Mouse (Mus musculus): ENCODE results near the gene Pex1. TPM values are rescaled to one million over a fixed set of nuclear protein-coding genes. Genes with fewer than 3 reads are reported as not detected.
"Not testable (repeated sequence)": the region's sequence is repeated elsewhere in the genome, so short reads cannot be mapped to it uniquely, and the experiment has no call there.

Gene Pex1
- polyA plus RNA-seq, 1 experiment, result not detected

DNA sequence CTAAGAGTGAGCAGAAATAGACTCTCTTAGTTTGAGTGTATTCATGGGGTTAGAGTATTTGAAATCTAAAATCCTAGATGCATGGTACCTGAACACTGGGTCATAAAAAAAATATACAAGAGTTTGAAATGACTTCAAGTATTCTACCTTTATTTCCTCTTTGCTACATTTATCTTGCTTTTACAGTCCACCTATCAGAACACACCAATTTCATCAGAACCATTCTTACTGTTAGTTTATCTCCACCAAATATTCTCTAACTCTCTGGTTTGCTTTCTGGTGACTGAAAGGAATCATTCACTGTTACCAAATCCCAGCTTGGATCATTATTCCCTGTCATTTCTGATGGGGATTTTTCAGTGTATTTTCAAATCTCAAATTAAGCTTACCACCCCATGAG, 1.3 kb downstream of the Pex1 start:
- TF ChIP-seq POLR2A (IDR thresholded peaks at IDR 0.05; ENCODE audit: insufficient read depth, low read depth, low read length), result no peak
- H3K4me3 ChIP-seq (ENCODE audit: insufficient read depth, low read depth, low read length), result no peak overlapping the region
- no peak overlapping the region for H3K27ac ChIP-seq (ENCODE audit: insufficient read depth, low read depth, low read length)
- peaks cover 8% of the 10 kb centered on the region for H3K4me1 ChIP-seq (ENCODE audit: control insufficient read depth, insufficient read depth, low read length)

DNA sequence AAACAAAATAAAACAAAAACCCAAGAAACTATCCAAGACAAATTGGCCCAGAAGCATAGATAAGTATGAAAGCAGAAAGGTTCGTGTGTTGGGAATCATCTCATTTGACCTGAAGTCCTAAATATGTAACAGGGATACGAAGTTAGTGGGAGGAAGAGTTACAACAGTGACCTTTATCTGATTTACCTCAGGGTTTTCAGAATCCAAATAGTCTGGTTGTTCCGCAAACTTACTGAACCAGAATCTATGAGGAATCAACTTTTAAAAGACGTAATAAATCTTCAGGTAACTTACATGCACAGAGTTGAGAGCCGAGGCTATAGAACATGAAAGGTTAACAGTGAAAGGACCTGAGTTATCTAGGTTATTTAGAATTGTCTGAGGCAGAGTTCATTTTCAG, 2.9 kb downstream of the Pex1 start:
- 95% methylated on average over 5 of the region's 5 CpGs for WGBS
- Histone ChIP-seq H3K27ac (ENCODE audit: insufficient read depth, low read depth, low read length) (no peak overlapping the region), H3K4me3 (ENCODE audit: insufficient read depth, low read depth, low read length) (no peak overlapping the region), H3K4me1 (ENCODE audit: control insufficient read depth, insufficient read depth, low read length) (peaks cover 8% of the 10 kb centered on the region)
- TF ChIP-seq POLR2A (IDR thresholded peaks at IDR 0.05; ENCODE audit: insufficient read depth, low read depth, low read length) (no peak), CTCF (IDR thresholded peaks at IDR 0.05; ENCODE audit: insufficient read depth, low read depth, low read length) (no peak)

GRCm38 (mm10) chr5:3600298-3600697, 4.4 kb downstream of the Pex1 start:
- TF ChIP-seq CTCF (IDR thresholded peaks at IDR 0.05; ENCODE audit: insufficient read depth, low read depth, low read length) (no peak), POLR2A (IDR thresholded peaks at IDR 0.05; ENCODE audit: insufficient read depth, low read depth, low read length) (no peak)
- Histone ChIP-seq H3K4me1 (ENCODE audit: control insufficient read depth, insufficient read depth, low read length) (peaks cover 5% of the 10 kb centered on the region; the same call in 1 of the 2 replicates), H3K27ac (ENCODE audit: insufficient read depth, low read depth, low read length) (no peak overlapping the region), H3K4me3 (ENCODE audit: insufficient read depth, low read depth, low read length) (no peak overlapping the region)
- 94% methylated on average over 1 of the region's 1 CpGs for WGBS

DNA sequence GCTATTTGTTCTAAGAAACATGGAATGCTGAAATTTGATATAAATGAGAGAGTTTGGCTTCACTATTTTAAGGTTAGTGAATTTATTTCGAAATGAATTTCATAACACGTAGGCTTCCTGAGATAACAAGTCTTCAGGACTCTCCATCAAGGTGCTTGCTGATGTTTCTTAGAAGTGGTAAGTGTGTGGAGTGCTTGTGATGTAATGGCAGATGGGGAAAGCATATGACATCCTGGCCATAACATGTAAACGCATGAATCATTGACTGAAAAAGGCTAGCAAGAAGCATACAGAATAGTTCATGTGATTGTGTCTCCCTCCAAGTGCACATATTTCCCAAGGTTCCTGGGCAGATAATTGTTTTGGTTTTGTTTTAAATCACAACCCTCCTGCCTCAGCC, 4.9 kb downstream of the Pex1 start:
- WGBS, result 94% methylated on average over 3 of the region's 3 CpGs
- H3K27ac ChIP-seq (ENCODE audit: insufficient read depth, low read depth, low read length), result no peak overlapping the region
- peaks cover 5% of the 10 kb centered on the region; the same call in 1 of the 2 replicates for H3K4me1 ChIP-seq (ENCODE audit: control insufficient read depth, insufficient read depth, low read length)
- no peak overlapping the region for H3K4me3 ChIP-seq (ENCODE audit: insufficient read depth, low read depth, low read length)
- no peak for TF ChIP-seq CTCF (IDR thresholded peaks at IDR 0.05; ENCODE audit: insufficient read depth, low read depth, low read length)
- no peak for TF ChIP-seq POLR2A (IDR thresholded peaks at IDR 0.05; ENCODE audit: insufficient read depth, low read depth, low read length)

DNA sequence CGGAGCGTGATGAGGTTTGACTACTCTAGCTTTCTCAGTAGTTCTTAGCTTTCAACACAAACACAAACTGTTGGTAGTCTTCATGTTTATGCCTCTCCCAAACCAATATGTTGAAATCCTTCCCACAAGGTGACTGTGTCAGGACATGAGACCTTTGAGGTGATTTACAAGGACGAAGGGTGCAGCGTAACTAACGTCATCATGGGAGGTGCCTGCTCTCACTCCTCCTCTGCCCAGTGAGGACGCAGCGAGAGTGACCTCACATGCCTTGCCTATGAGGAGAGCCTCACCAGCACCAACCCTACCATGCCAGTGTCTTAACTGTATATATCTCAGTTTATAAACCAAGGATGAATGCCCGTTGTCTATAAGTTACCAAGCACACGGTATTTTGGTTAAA, 11.2 kb downstream of the Pex1 start:
- no peak for TF ChIP-seq CTCF (IDR thresholded peaks at IDR 0.05; ENCODE audit: insufficient read depth, low read depth, low read length)
- TF ChIP-seq POLR2A (IDR thresholded peaks at IDR 0.05; ENCODE audit: insufficient read depth, low read depth, low read length), result no peak
- WGBS, result 97% methylated on average over 9 of the region's 9 CpGs
- no peaks in the 10 kb centered on the region for H3K4me1 ChIP-seq (ENCODE audit: control insufficient read depth, insufficient read depth, low read length)
- no peak overlapping the region for H3K27ac ChIP-seq (ENCODE audit: insufficient read depth, low read depth, low read length)
- no peak overlapping the region for H3K4me3 ChIP-seq (ENCODE audit: insufficient read depth, low read depth, low read length)

GRCm38 (mm10) chr5:3609241-3609640, 13.4 kb downstream of the Pex1 start:
- TF ChIP-seq CTCF (IDR thresholded peaks at IDR 0.05; ENCODE audit: insufficient read depth, low read depth, low read length), result no peak
- TF ChIP-seq POLR2A (IDR thresholded peaks at IDR 0.05; ENCODE audit: insufficient read depth, low read depth, low read length), result no peak
- Histone ChIP-seq H3K27ac (ENCODE audit: insufficient read depth, low read depth, low read length) (no peak overlapping the region), H3K4me3 (ENCODE audit: insufficient read depth, low read depth, low read length) (no peak overlapping the region), H3K4me1 (ENCODE audit: control insufficient read depth, insufficient read depth, low read length) (no peaks in the 10 kb centered on the region)
- WGBS, result 94% methylated on average over 7 of the region's 7 CpGs

GRCm38 (mm10) chr5:3611835-3612234, 16.0 kb downstream of the Pex1 start:
- not testable (repeated sequence) for H3K4me1 ChIP-seq (ENCODE audit: control insufficient read depth, insufficient read depth, low read length); H3K27ac ChIP-seq (ENCODE audit: insufficient read depth, low read depth, low read length)
- 92% methylated on average over 2 of the region's 2 CpGs for WGBS

DNA sequence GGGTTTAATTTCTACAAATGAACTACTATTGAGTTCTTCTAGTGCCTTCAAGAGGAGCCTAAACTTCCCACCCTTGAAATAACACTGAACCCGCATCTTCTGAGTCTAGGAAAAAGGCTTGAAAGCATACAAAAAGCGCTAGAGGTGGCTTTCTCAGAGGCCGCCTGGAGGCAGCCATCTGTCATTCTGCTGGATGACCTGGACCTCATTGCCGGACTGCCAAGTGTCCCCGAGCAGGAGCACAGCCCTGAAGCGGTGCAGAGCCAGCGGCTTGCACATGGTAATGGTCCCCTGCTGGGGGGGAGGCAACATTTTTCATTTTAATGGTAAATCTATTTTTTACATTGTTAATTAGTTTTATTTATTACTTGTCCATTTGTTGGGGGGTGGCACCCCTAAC, 24.6 kb downstream of the Pex1 start:
- WGBS, result 88% methylated on average over 7 of the region's 7 CpGs

More at GRCm38 (mm10) chr5:3611835-3612234, 16.0 kb downstream of the Pex1 start:
- not testable (repeated sequence) for H3K4me3 ChIP-seq (ENCODE audit: insufficient read depth, low read depth, low read length)

DNA sequence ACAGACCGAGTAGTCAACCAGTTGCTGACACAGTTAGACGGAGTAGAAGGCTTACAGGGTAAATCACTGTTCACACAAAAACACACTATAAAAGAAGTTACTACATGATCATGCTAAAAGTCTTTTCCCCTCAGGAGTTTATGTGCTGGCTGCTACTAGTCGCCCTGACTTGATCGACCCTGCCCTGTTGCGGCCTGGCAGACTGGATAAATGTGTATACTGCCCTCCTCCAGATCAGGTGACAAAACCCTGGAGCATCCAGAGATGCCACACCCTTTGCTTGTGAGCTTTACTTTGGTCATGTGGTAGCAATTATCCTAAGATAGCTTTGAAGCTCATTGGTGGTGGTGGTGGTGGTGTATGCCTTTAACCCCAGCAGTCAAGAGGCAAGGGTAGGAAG, 34.2 kb downstream of the Pex1 start:
- 98% methylated on average over 5 of the region's 5 CpGs for WGBS

More for the DNA sequence above, 24.6 kb downstream of the Pex1 start:
- TF ChIP-seq CTCF (IDR thresholded peaks at IDR 0.05; ENCODE audit: insufficient read depth, low read depth, low read length) (no peak), POLR2A (IDR thresholded peaks at IDR 0.05; ENCODE audit: insufficient read depth, low read depth, low read length) (no peak)
- no peak overlapping the region for H3K4me3 ChIP-seq (ENCODE audit: insufficient read depth, low read depth, low read length)
- H3K4me1 ChIP-seq (ENCODE audit: control insufficient read depth, insufficient read depth, low read length), result no peaks in the 10 kb centered on the region
- H3K27ac ChIP-seq (ENCODE audit: insufficient read depth, low read depth, low read length), result no peak overlapping the region

DNA sequence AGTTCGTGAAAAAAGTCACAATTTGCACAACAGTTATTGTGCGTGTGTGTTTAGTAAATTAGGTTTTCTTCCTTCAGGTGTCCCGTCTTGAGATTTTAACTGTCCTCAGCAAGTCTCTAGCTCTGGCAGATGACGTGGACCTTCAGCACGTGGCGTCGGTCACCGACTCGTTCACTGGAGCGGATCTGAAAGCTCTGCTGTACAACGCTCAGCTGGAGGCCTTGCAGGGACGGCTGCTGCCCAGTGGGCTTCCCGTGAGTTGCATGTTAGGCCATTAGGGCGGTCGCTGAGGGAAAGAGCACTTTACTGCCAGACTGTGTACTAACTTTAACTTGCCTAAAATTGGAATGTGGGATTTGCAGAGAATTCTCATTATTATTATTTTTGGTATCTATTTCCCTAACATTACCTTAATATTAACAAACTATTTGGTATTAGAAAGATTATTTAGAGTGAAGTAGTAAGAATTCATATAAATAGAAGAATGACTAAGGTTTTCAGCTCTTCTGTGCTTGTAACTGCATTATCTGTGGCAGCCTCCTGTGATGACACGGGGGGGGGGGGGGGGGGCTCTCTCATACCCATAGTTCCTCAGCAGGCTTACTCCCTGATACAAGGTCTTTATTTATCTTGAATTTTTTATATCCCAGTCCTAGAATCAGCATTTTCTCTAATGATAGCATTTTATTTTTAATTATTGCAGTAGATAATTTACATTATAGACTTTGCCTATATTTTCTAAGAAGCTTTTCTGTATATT, 35.8 kb downstream of the Pex1 start:
- Histone ChIP-seq H3K4me3 (ENCODE audit: insufficient read depth, low read depth, low read length) (no peak overlapping the region), H3K4me1 (ENCODE audit: control insufficient read depth, insufficient read depth, low read length) (no peaks in the 10 kb centered on the region), H3K27ac (ENCODE audit: insufficient read depth, low read depth, low read length) (no peak overlapping the region)
- no peak for TF ChIP-seq POLR2A (IDR thresholded peaks at IDR 0.05; ENCODE audit: insufficient read depth, low read depth, low read length)
- no peak for TF ChIP-seq CTCF (IDR thresholded peaks at IDR 0.05; ENCODE audit: insufficient read depth, low read depth, low read length)
- 58% methylated on average over 16 of the region's 16 CpGs for WGBS

More for the DNA sequence above, 34.2 kb downstream of the Pex1 start:
- Histone ChIP-seq H3K27ac (ENCODE audit: insufficient read depth, low read depth, low read length) (no peak overlapping the region), H3K4me3 (ENCODE audit: insufficient read depth, low read depth, low read length) (no peak overlapping the region), H3K4me1 (ENCODE audit: control insufficient read depth, insufficient read depth, low read length) (no peaks in the 10 kb centered on the region)
- TF ChIP-seq CTCF (IDR thresholded peaks at IDR 0.05; ENCODE audit: insufficient read depth, low read depth, low read length) (no peak), POLR2A (IDR thresholded peaks at IDR 0.05; ENCODE audit: insufficient read depth, low read depth, low read length) (no peak)
